Mouse (Mus musculus): Measurements from ENCODE around the gene Olfr325. TPM values are rescaled to one million over a fixed set of nuclear protein-coding genes. Genes with fewer than 3 reads are reported as not detected.

Olfr325 gene
- polyA plus RNA-seq, 1 experiment from 2014 or later = not detected

GRCm38 (mm10) chr11:58604688-58605087 is 27.2 kb downstream of the Olfr325 start:
- Histone ChIP-seq H3K36me3 (no peaks in the 10 kb centered on the region), H3K27me3 (replicated peaks) (no peaks in the 10 kb centered on the region), H3K27ac (no peak overlapping the region), H3K4me2 (no peak overlapping the region), H3K9me3 (replicated peaks) (no peaks in the 10 kb centered on the region), H3K9ac (no peak overlapping the region), H3K4me1 (peaks cover 18% of the 10 kb centered on the region), H3K4me3 (no peak overlapping the region)
- no peak for ATAC-seq
- 32% methylated on average over 2 of the region's 2 CpGs for WGBS (ENCODE audit: insufficient replicate concordance)

GRCm38 (mm10) chr11:58605228-58605627 is 27.7 kb downstream of the Olfr325 start:
- Histone ChIP-seq H3K4me3 (no peak overlapping the region), H3K9me3 (replicated peaks) (no peaks in the 10 kb centered on the region), H3K4me1 (peaks cover 18% of the 10 kb centered on the region), H3K9ac (no peak overlapping the region), H3K36me3 (no peaks in the 10 kb centered on the region), H3K4me2 (no peak overlapping the region), H3K27me3 (replicated peaks) (no peaks in the 10 kb centered on the region), H3K27ac (no peak overlapping the region)
- ATAC-seq = no peak
- WGBS (ENCODE audit: insufficient replicate concordance) = 51% methylated on average over 3 of the region's 3 CpGs

GRCm38 (mm10) chr11:58606177-58606919 is 28.8 kb downstream of the Olfr325 start:
- 64% methylated on average over 12 of the region's 12 CpGs for WGBS (ENCODE audit: insufficient replicate concordance)
- Histone ChIP-seq H3K4me3 (no peak overlapping the region), H3K9ac (no peak overlapping the region), H3K27me3 (replicated peaks) (no peaks in the 10 kb centered on the region), H3K27ac (no peak overlapping the region), H3K4me1 (peaks cover 18% of the 10 kb centered on the region), H3K4me2 (no peak overlapping the region), H3K36me3 (no peaks in the 10 kb centered on the region), H3K9me3 (replicated peaks) (no peaks in the 10 kb centered on the region)
- no peak for ATAC-seq

DNA sequence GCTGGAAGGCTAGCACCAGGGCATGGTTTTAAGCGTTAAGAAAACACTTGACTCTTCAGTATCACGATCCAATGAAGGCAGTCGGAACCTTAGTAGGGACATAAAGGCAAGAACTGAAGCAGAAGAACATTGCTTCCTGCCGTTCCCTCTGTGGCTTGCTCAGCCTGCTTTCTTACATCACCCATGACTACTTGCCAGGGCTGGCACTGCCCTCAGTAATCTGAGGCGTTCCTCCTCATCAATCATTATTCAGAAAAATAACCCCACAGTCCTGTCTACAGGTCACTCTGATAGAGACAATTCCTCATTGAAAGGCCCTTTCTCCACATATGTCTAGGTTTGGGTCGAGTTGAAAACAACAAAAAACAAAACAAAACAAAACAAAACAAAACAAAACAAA is 29.5 kb downstream of the Olfr325 start:
- 71% methylated on average over 6 of the region's 6 CpGs for WGBS (ENCODE audit: insufficient replicate concordance)
- Histone ChIP-seq H3K4me2 (no peak overlapping the region), H3K36me3 (no peaks in the 10 kb centered on the region), H3K27me3 (replicated peaks) (no peaks in the 10 kb centered on the region), H3K9me3 (replicated peaks) (no peaks in the 10 kb centered on the region), H3K4me1 (peaks cover 18% of the 10 kb centered on the region), H3K4me3 (no peak overlapping the region), H3K9ac (no peak overlapping the region), H3K27ac (no peak overlapping the region)
- ATAC-seq = no peak

DNA sequence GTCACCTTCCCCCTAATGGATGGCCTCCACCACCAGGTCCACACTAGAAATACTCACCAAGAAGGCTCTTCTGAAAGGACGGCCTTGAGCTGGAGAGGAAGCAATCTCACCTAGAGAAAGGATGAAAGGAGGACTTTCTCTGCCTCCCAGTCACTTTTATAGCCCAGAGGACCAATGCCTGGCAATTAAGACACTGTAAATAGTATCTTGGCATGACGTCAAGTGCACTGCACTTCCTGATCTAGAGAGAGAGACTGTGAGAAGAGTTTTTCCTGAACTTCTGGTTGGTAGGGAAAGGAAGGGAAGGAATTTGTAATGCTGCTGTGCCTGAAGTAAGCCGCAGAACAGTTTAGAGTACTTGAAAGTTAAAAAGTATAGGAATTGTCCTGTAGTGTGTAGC is 35.8 kb downstream of the Olfr325 start:
- 54% methylated on average over 3 of the region's 3 CpGs for WGBS (ENCODE audit: insufficient replicate concordance)
- no peak for ATAC-seq
- Histone ChIP-seq H3K27ac (no peak overlapping the region), H3K27me3 (replicated peaks) (no peaks in the 10 kb centered on the region), H3K9ac (no peak overlapping the region), H3K9me3 (replicated peaks) (no peaks in the 10 kb centered on the region), H3K36me3 (no peaks in the 10 kb centered on the region), H3K4me1 (no peaks in the 10 kb centered on the region), H3K4me3 (no peak overlapping the region), H3K4me2 (no peak overlapping the region)

- H3K4me3 ChIP-seq = no peak overlapping the region
- H3K9ac ChIP-seq = no peak overlapping the region
- H3K4me2 ChIP-seq = no peak overlapping the region
- no peaks in the 10 kb centered on the region for H3K27me3 ChIP-seq (replicated peaks)
- H3K27ac ChIP-seq = no peak overlapping the region
- H3K36me3 ChIP-seq = no peaks in the 10 kb centered on the region
- no peaks in the 10 kb centered on the region for H3K4me1 ChIP-seq
- no peaks in the 10 kb centered on the region for H3K9me3 ChIP-seq (replicated peaks)
- no peak for ATAC-seq
These were observed 37.0 kb downstream of the Olfr325 start for GRCm38 (mm10) chr11:58614526-58614925.

- Histone ChIP-seq H3K9me3 (replicated peaks) (no peaks in the 10 kb centered on the region), H3K4me1 (no peaks in the 10 kb centered on the region), H3K27me3 (replicated peaks) (0 out of 2 replicates have a peak, but pooled peaks cover 3% of the 10 kb centered on the region), H3K4me2 (no peak within 1 kb of the TSS), H3K36me3 (no peaks in the 10 kb centered on the region), H3K27ac (no peak within 1 kb of the TSS), H3K9ac (no peak within 1 kb of the TSS), H3K4me3 (no peak within 1 kb of the TSS)
- no peak for ATAC-seq
- 63% methylated on average over 4 of the region's 4 CpGs for WGBS (ENCODE audit: insufficient replicate concordance)
These were observed 38.4 kb downstream of the Olfr325 start, which contains the start of gene 2210407C18Rik for GRCm38 (mm10) chr11:58615975-58616374. Gene 2210407C18Rik (minus strand): TSS chr11:58616075.

DNA sequence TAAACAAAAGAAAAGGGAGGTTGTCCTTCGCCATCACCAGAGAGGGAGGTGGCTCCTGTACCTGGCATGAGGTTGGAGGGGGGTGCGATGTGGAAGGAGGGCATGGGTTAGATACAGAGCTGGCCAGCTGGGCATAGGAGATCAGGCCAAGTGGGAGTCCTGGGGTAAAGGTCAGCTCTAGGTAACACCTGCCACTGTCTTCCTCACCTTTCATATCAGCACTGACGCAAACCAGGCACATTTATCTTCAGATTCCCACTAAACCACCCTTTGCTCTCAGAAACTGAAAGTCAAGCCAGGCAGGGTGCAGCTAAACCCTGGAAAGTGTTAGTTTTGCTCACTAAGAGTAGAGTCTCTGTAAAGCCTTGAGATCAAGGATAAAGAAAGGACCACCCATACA is 40.8 kb downstream of the Olfr325 start:
- Histone ChIP-seq H3K4me2 (no peak overlapping the region), H3K27ac (no peak overlapping the region), H3K4me1 (no peaks in the 10 kb centered on the region), H3K4me3 (no peak overlapping the region), H3K36me3 (no peaks in the 10 kb centered on the region), H3K9ac (no peak overlapping the region), H3K9me3 (replicated peaks) (no peaks in the 10 kb centered on the region), H3K27me3 (replicated peaks) (0 out of 2 replicates have a peak, but pooled peaks cover 3% of the 10 kb centered on the region)
- no peak for ATAC-seq
- 53% methylated on average over 3 of the region's 3 CpGs for WGBS (ENCODE audit: insufficient replicate concordance)

GRCm38 (mm10) chr11:58618793-58619192 is 41.3 kb downstream of the Olfr325 start:
- Histone ChIP-seq H3K4me2 (no peak overlapping the region), H3K27ac (no peak overlapping the region), H3K9me3 (replicated peaks) (no peaks in the 10 kb centered on the region), H3K4me1 (no peaks in the 10 kb centered on the region), H3K36me3 (no peaks in the 10 kb centered on the region), H3K4me3 (no peak overlapping the region), H3K27me3 (replicated peaks) (0 out of 2 replicates have a peak, but pooled peaks cover 3% of the 10 kb centered on the region), H3K9ac (no peak overlapping the region)
- 65% methylated on average over 6 of the region's 6 CpGs for WGBS (ENCODE audit: insufficient replicate concordance)
- no peak for ATAC-seq

GRCm38 (mm10) chr11:58626146-58626545 is 48.6 kb downstream of the Olfr325 start:
- no peak overlapping the region for H3K4me2 ChIP-seq
- H3K27me3 ChIP-seq (replicated peaks) = 0 out of 2 replicates have a peak, but pooled peaks cover 3% of the 10 kb centered on the region
- no peaks in the 10 kb centered on the region for H3K36me3 ChIP-seq
- no peak overlapping the region for H3K9ac ChIP-seq
- WGBS (ENCODE audit: insufficient replicate concordance) = 46% methylated on average over 4 of the region's 4 CpGs
- H3K27ac ChIP-seq = no peak overlapping the region
- no peaks in the 10 kb centered on the region for H3K4me1 ChIP-seq
- H3K9me3 ChIP-seq (replicated peaks) = no peaks in the 10 kb centered on the region
- H3K4me3 ChIP-seq = no peak overlapping the region
- ATAC-seq = no peak

GRCm38 (mm10) chr11:58630401-58630800 is 52.9 kb downstream of the Olfr325 start, which contains the start of gene Olfr323:
Gene Olfr323 (minus strand): TSS chr11:58630501.
- H3K4me1 ChIP-seq = peaks cover 3% of the 10 kb centered on the region; the same call in 1 of the 2 replicates
- H3K4me3 ChIP-seq = no peak within 1 kb of the TSS
- ATAC-seq = no peak
- no peaks in the 10 kb centered on the region for H3K9me3 ChIP-seq (replicated peaks)
- WGBS (ENCODE audit: insufficient replicate concordance) = 59% methylated on average over 5 of the region's 5 CpGs
- no peak within 1 kb of the TSS for H3K9ac ChIP-seq
- no peak within 1 kb of the TSS for H3K27ac ChIP-seq
- no peak within 1 kb of the TSS for H3K4me2 ChIP-seq
- 0 out of 2 replicates have a peak, but pooled peaks cover 3% of the 10 kb centered on the region for H3K27me3 ChIP-seq (replicated peaks)
- no peaks in the 10 kb centered on the region for H3K36me3 ChIP-seq
